Mouse (Mus musculus) lung, embryonic 16.5 days (tissue): Measurements from ENCODE around the gene Tnrc6b. TPM values are rescaled to one million over a fixed set of nuclear protein-coding genes. Genes with fewer than 3 reads are reported as not detected.

Source experiments
- ATAC-seq: fragments of 200-750 bp; cut with Nextera tagmentation; 2 replicates; pipeline ENCODE4 v1.8.0; 2017; ENCODE audit warnings: low read depth, mild to moderate bottlenecking, moderate library complexity
- H3K27ac ChIP-seq: fragments of 300-500 bp; sonication (generic); 2 replicates; pipeline ENCODE4 v1.5.1; 2014; ENCODE audit warnings: mild to moderate bottlenecking, control low read depth, low read length
- H3K27me3 ChIP-seq: fragments of 300-500 bp; sonication (generic); 2 replicates; pipeline ENCODE4 v1.6.1; 2014; ENCODE audit warnings: low read depth, low read length, mixed read lengths; ENCODE audit not compliant: control insufficient read depth, insufficient read depth
- H3K36me3 ChIP-seq: fragments of 300-500 bp; sonication (generic); 2 replicates; pipeline ENCODE4 v1.6.1; 2014; ENCODE audit warnings: low read length; ENCODE audit not compliant: control insufficient read depth, insufficient read depth
- H3K4me1 ChIP-seq: fragments of 300-500 bp; sonication (generic); replicated peaks from 2 replicates; pipeline ENCODE4 v1.6.1; 2014; ENCODE audit warnings: low read length, mixed read lengths; ENCODE audit not compliant: control insufficient read depth, insufficient read depth
- H3K4me2 ChIP-seq: fragments of 300-500 bp; sonication (generic); 2 replicates; pipeline ENCODE4 v1.6.1; 2014; ENCODE audit warnings: low read depth, low read length, control low read depth
- H3K4me3 ChIP-seq: fragments of 300-500 bp; sonication (generic); 2 replicates; pipeline ENCODE4 v1.5.1; 2014; ENCODE audit warnings: mild to moderate bottlenecking, low read length, control low read depth
- H3K9ac ChIP-seq: fragments of 300-500 bp; sonication (generic); 2 replicates; pipeline ENCODE4 v1.6.1; 2014; ENCODE audit warnings: low read length, control low read depth
- H3K9me3 ChIP-seq: fragments of 300-500 bp; sonication (generic); 2 replicates; pipeline ENCODE4 v1.6.1; 2016; ENCODE audit warnings: low read length; ENCODE audit not compliant: control insufficient read depth
- WGBS: fragments of 180-500 bp; shearing (Covaris S2); extraction: QIAGEN DNeasy Blood & Tissue Kit; methylation state at CpG from one replicate; pipeline ENCODE4 v1.1.7; 2014; 5-methylcytosine and 5-hydroxymethylcytosine counted together
- polyA plus RNA-seq: library from polyadenylated mRNA; unstranded; fragments of >200 nt; fragmentation: Nextera tagmentation; extraction: Ambion mirVana; gene quantifications from 2 replicates; pipeline ENCODE4 v1.2.1, GENCODE M21; 2015

The Tnrc6b gene
- polyA plus RNA-seq, 1 experiment from 2014 or later: 30.8 TPM

DNA sequence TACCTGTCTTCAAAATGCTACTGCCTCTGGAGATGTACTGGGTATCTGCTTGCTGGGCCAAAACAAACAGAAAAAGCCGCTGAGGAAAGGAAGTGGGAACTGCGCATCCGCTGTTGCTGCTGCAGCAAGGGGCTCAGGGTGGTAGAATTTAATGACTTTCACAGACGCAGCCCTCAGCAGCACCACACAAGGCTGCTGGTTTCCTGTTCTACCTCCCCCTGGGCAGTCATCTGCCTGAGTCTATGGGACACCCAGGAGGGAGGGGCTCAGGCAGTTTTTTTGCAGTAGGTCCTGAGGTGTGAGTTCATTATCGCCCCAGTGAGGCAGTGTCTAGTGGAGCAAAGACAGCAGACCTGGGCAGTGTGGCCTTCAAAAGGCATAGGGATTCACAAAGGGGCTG is 13.5 kb upstream of the Tnrc6b start:
- H3K4me1 ChIP-seq: no peaks in the 10 kb centered on the region
- H3K27ac ChIP-seq: no peak overlapping the region
- ATAC-seq: no peak
- no peaks in the 10 kb centered on the region for H3K9me3 ChIP-seq
- H3K36me3 ChIP-seq: no peaks in the 10 kb centered on the region
- H3K4me3 ChIP-seq: no peak overlapping the region
- H3K4me2 ChIP-seq: no peak overlapping the region
- H3K27me3 ChIP-seq: no peaks in the 10 kb centered on the region
- 35% methylated on average over 5 of the region's 5 CpGs for WGBS
- H3K9ac ChIP-seq: no peak overlapping the region

DNA sequence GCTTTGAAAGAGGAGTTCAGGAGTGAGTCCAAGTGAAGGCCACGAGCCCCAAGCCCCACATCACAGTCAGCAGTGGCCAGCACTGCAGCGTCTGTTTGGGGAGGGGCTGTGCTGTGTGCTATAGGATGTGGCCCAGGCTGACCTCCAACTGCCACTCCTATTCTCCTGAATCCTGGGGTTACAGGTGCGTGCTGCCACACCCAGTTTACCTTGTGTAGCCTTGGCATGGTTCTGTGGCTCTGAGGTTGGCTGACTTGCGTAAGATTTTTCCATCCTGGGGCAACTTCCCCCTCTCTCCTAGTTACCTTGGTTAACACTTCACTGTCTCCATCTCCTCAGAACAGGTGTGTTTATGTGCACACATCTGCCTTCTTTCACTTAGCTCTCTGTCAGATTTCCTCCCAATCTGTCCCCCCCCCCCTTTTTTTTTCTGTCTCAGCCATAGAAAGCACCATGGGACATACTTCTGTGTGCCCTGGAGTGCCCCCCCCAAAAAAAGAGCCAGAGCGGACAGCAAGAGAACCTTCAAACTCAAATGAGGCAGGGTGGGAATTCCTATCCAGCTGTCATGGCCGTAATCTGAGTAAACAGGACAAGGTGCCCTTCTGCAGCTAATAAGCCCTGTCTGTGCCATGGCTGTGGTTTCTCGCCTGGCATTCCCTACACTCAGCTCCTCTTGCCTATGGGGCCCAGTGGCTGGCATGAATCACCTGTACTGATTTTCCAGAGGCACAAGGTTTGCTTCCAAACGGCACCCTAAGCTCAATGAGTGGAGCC is 9.4 kb upstream of the Tnrc6b start:
- WGBS: 55% methylated on average over 8 of the region's 8 CpGs
- Histone ChIP-seq H3K36me3 (no peaks in the 10 kb centered on the region), H3K27me3 (no peaks in the 10 kb centered on the region), H3K4me1 (peaks cover 12% of the 10 kb centered on the region), H3K27ac (no peak overlapping the region), H3K4me2 (no peak overlapping the region), H3K9ac (no peak overlapping the region), H3K9me3 (no peaks in the 10 kb centered on the region), H3K4me3 (no peak overlapping the region)
- no peak for ATAC-seq

DNA sequence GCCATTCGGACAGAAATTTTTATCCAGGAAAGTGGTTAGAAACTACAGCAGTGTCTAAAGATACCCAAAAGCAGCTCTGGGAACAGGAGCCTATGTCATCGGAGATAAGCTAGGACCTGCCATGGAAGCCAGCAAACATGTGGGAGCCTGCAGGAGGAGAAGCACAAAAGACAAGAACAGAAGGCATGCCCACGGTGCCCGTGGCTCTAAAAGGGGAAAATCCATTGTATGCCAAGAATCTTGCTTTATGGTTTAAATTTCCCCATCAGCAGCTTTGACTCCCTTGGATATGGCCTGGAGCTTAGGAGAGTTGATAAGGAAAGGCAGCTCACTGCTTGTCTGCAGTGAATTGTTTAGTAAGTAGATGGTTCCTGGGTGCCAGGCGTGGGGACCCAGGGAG is 8.2 kb upstream of the Tnrc6b start:
- Histone ChIP-seq H3K4me1 (peaks cover 23% of the 10 kb centered on the region), H3K4me3 (no peak overlapping the region), H3K27me3 (no peaks in the 10 kb centered on the region), H3K9me3 (no peaks in the 10 kb centered on the region), H3K9ac (no peak overlapping the region), H3K4me2 (no peak overlapping the region), H3K36me3 (no peaks in the 10 kb centered on the region), H3K27ac (no peak overlapping the region)
- no peak for ATAC-seq
- WGBS: 76% methylated on average over 5 of the region's 5 CpGs

DNA sequence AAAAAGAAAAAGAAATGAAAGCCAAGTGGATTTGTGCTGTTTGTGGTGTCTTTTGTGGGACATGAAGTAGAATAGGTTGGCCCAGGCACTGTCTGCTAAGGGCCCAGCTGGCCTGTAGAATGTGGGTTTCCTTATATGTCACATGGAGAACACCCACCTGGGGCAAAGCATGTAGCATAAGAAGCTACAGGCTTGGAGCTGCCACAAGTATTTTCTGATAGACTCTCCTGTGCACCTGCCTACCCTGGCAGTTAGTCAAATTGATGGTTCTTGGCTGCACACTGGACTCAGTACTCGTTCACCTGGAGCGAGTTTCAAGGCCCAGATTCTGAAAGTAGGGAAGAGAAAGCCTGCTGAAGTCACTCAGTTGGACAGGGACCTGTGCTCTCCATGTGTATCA is 7.6 kb upstream of the Tnrc6b start:
- Histone ChIP-seq H3K27ac (no peak overlapping the region), H3K4me3 (no peak overlapping the region), H3K27me3 (no peaks in the 10 kb centered on the region), H3K36me3 (no peaks in the 10 kb centered on the region), H3K4me1 (peaks cover 23% of the 10 kb centered on the region), H3K4me2 (no peak overlapping the region), H3K9me3 (no peaks in the 10 kb centered on the region), H3K9ac (no peak overlapping the region)
- ATAC-seq: no peak
- WGBS: 70% methylated on average over 2 of the region's 2 CpGs

DNA sequence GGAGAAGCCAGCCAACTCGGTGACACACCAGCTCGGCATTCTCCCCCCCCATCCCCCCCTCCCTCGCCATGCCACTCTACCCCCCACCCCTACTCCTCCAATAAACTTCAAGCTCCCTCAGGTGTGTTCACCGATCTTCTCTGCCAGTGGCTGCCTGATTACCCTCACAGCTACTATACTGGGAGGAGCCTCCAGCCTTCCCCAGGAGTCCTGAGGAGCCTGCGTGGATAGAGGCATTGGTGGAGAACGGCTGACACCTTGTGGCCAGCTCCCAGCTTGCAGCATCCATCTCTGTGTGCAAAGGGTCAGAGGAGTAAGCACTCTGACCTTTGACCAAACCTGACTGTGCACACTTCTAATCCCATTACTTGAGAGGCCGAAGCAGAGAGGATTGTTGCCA is 6.8 kb upstream of the Tnrc6b start:
- H3K27ac ChIP-seq: no peak overlapping the region
- no peaks in the 10 kb centered on the region for H3K9me3 ChIP-seq
- 0 out of 2 replicates have a peak overlapping the region, but pooled peaks have one; percentile 28 for H3K4me2 ChIP-seq
- peak; percentile 53 for ATAC-seq
- no peak overlapping the region for H3K9ac ChIP-seq
- no peaks in the 10 kb centered on the region for H3K27me3 ChIP-seq
- 5% methylated on average over 7 of the region's 7 CpGs for WGBS
- no peaks in the 10 kb centered on the region for H3K36me3 ChIP-seq
- no peak overlapping the region for H3K4me3 ChIP-seq
- H3K4me1 ChIP-seq: peaks cover 25% of the 10 kb centered on the region

DNA sequence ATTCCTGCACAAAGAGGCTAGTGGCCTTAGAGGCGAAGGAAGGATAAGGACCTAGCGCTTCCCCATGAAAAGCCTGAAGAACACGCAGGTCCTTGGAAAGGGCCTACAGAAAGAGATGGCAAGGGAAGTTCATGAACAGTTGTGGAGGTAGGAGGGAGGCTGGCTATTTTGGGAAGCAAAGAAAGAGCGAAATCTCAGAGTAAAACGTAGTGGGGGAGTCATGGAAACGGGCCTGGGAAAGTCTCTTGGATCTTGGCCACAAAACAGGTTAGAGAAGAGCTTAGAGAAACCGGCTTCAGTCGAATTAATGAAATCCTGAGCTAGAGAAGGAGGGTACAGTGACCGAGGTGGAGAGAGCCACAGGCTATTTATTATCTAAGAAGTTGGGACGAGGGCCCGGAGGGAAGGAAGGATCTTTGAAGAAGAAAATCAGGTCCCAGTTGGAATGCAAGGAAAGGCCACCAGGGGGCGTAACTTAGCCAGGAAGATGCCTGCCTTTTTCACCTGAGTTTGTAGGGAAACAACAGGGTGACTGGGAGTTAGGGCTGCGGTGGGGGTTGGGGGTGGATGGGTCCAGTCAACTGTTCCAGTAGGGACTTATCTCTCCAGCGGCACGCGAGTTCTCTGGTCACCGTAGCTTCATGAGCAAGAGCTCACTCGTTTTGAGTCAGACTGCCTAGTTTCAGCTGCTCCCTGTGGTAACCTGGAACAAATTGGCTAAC is 5.1 kb upstream of the Tnrc6b start:
- no peaks in the 10 kb centered on the region for H3K9me3 ChIP-seq
- 24% methylated on average over 18 of the region's 18 CpGs for WGBS
- H3K4me2 ChIP-seq: peak overlapping the region; percentile 65
- no peaks in the 10 kb centered on the region for H3K36me3 ChIP-seq
- H3K4me1 ChIP-seq: peaks cover 31% of the 10 kb centered on the region
- peak overlapping the region; percentile 38 for H3K4me3 ChIP-seq
- no peak for ATAC-seq
- peak overlapping the region; percentile 57 for H3K9ac ChIP-seq
- no peaks in the 10 kb centered on the region for H3K27me3 ChIP-seq
- H3K27ac ChIP-seq: peak overlapping the region; percentile 93

DNA sequence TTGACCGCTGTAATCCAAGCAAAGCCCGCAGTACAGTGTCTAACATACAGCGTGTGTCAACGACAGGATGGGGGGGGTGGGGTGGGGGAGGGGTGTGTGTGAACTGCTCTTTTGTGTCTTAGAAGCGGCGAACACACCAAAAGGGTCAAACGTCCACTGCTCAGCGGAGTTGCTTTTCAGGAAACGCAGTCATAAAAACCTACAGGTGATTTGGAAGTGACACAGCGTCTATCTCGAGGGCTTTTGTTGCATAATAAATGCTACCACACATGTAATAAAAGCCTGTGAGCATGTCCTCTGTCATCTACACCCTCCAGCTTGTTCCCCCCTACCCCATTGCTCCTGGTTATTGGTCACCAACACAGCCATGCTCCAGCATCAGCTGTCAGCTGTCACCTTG is 4.5 kb upstream of the Tnrc6b start:
- peak; percentile 29 for ATAC-seq
- no peaks in the 10 kb centered on the region for H3K27me3 ChIP-seq
- peaks cover 31% of the 10 kb centered on the region for H3K4me1 ChIP-seq
- H3K9ac ChIP-seq: peak overlapping the region; percentile 57
- 17% methylated on average over 11 of the region's 11 CpGs for WGBS
- peak overlapping the region; percentile 93 for H3K27ac ChIP-seq
- H3K4me3 ChIP-seq: peak overlapping the region; percentile 38
- no peaks in the 10 kb centered on the region for H3K36me3 ChIP-seq
- H3K4me2 ChIP-seq: peak overlapping the region; percentile 65
- no peaks in the 10 kb centered on the region for H3K9me3 ChIP-seq

DNA sequence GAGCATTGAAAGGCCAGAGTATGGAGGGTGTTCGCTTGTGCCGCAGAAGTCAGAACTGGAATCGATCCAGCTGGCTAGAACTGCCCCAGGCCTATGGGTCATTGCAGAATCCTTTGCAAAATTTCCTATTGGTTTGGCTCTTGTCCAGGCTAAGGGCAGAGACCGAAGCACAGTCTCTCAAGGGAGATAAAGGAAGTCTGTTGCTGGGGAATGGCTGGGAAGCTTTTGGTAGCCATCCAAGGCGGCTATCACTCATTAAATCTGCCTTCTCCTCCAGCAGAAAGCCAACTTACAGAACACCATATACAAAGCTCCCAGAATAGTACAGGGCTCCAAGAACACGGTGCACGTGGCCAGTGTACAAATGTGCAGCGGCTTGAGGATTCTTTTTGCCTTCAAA is 4.0 kb upstream of the Tnrc6b start:
- ATAC-seq: peak; percentile 50
- H3K9ac ChIP-seq: peak overlapping the region; percentile 39; the same call in 1 of the 2 replicates
- H3K27ac ChIP-seq: peak overlapping the region; percentile 93
- 22% methylated on average over 8 of the region's 8 CpGs for WGBS
- peak overlapping the region; percentile 65 for H3K4me2 ChIP-seq
- H3K4me1 ChIP-seq: peaks cover 33% of the 10 kb centered on the region
- no peaks in the 10 kb centered on the region for H3K9me3 ChIP-seq
- H3K36me3 ChIP-seq: no peaks in the 10 kb centered on the region
- H3K4me3 ChIP-seq: no peak overlapping the region
- no peaks in the 10 kb centered on the region for H3K27me3 ChIP-seq

DNA sequence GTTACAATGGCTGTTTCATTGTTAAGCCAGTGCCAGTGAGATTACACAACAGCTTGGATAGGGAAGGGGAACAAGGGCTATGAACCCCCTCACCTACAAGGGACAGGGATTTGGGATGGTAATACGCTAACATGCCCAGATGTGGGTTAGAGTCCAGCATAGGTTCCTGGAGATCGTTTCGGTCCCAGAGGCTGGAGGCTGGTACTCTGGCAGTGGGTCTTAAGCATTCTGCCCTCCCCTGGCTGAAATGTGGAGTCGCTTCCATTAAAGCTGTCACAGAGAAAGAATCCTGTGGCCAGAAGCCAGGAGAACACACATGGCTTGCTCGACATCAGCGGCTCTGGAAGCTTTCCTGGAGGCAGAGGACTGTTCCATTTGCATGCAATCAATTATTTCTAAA is 1.5 kb upstream of the Tnrc6b start:
- Histone ChIP-seq H3K4me2 (no peak overlapping the region), H3K9ac (no peak overlapping the region), H3K27me3 (no peaks in the 10 kb centered on the region), H3K36me3 (no peaks in the 10 kb centered on the region), H3K9me3 (no peaks in the 10 kb centered on the region), H3K27ac (peak overlapping the region; percentile 14; the same call in 1 of the 2 replicates), H3K4me1 (peaks cover 36% of the 10 kb centered on the region), H3K4me3 (no peak overlapping the region)
- 38% methylated on average over 6 of the region's 6 CpGs for WGBS
- ATAC-seq: no peak
